Mouse (Mus musculus) ES-Bruce4 (cell line): Measurements from ENCODE around the gene Cfap77. TPM values are rescaled to one million over a fixed set of nuclear protein-coding genes. Genes with fewer than 3 reads are reported as not detected.

Experiments
- H3K27ac ChIP-seq: 2 replicates; pipeline ENCODE4 v1.5.1; 2012; ENCODE audit warnings: low read length, inconsistent platforms; ENCODE audit not compliant: insufficient read depth
- H3K27me3 ChIP-seq: 2 replicates; pipeline ENCODE4 v1.6.1; 2012; ENCODE audit warnings: mild to moderate bottlenecking, low read length, inconsistent platforms; ENCODE audit not compliant: control insufficient read depth, poor library complexity, insufficient read depth, severe bottlenecking
- H3K36me3 ChIP-seq: 2 replicates; pipeline ENCODE4 v1.6.1; 2012; ENCODE audit warnings: inconsistent platforms, mild to moderate bottlenecking, low read length, moderate library complexity; ENCODE audit not compliant: control insufficient read depth, poor library complexity, insufficient read depth, severe bottlenecking
- H3K4me1 ChIP-seq: one replicate; pipeline ENCODE4 v1.8.1; 2011; ENCODE audit warnings: low read length; ENCODE audit not compliant: control insufficient read depth, insufficient read depth
- H3K4me3 ChIP-seq: 2 replicates; pipeline ENCODE4 v1.5.1; 2011; ENCODE audit warnings: low read depth, mild to moderate bottlenecking, low read length
- H3K9ac ChIP-seq: 2 replicates; pipeline ENCODE4 v1.6.1; 2012; ENCODE audit warnings: low read depth, mild to moderate bottlenecking, inconsistent platforms; ENCODE audit not compliant: poor library complexity, severe bottlenecking
- H3K9me3 ChIP-seq: replicated peaks from 2 replicates; pipeline ENCODE4 v1.6.1; 2012; ENCODE audit warnings: mild to moderate bottlenecking, low read length, inconsistent platforms; ENCODE audit not compliant: control insufficient read depth, poor library complexity, insufficient read depth, severe bottlenecking
- CTCF ChIP-seq: IDR thresholded peaks from one replicate; pipeline ENCODE4 v1.8.1; 2011; ENCODE audit warnings: low read depth, low read length
- EP300 ChIP-seq: IDR thresholded peaks from 2 replicates; pipeline ENCODE4 v1.6.1; 2011; ENCODE audit warnings: low read depth, low read length; ENCODE audit not compliant: insufficient read depth
- POLR2A ChIP-seq: IDR thresholded peaks from one replicate; pipeline ENCODE4 v1.8.1; 2011; ENCODE audit warnings: low read length; ENCODE audit not compliant: insufficient read depth
- polyA plus RNA-seq: library from polyadenylated mRNA; stranded (reverse); fragments of >200 nt; gene quantifications from 2 replicates; pipeline ENCODE4 v1.2.4, GENCODE M21; 2011; ENCODE audit warnings: low read depth; ENCODE audit not compliant: missing spikeins, insufficient read depth, insufficient read length

Gene Cfap77
- polyA plus RNA-seq, 1 experiment = 2.5 TPM

DNA sequence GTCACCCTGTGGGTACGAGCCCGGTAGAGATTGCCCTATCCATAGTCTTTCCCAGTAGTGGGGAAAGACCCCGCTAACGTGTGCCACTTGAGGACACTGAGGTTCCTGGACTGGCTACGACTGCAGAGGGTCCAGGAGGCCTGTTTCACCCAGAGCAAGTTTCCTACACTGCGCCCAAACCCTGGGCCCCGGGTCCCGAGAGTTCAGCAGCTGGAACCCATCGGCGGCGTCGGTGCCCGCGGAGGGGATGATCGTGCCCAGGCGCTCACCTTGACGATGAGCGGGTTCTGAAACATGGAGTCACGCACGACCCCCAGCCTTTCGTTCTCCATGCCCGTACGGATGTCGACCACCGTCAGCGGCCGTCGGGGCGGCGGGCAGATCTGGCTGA is 326 bp downstream of the Cfap77 start:
- Histone ChIP-seq H3K27ac (no peak overlapping the region), H3K27me3 (no peaks in the 10 kb centered on the region; the same call in 1 of the 2 replicates), H3K9ac (peak overlapping the region; percentile 74), H3K4me3 (peak overlapping the region; percentile 61), H3K4me1 (no peaks in the 10 kb centered on the region), H3K9me3 (no peaks in the 10 kb centered on the region), H3K36me3 (no peaks in the 10 kb centered on the region)
- TF ChIP-seq CTCF (no peak), EP300 (no peak), POLR2A (no peak)

GRCm38 (mm10) chr2:29053802-29054544 is 893 bp downstream of the Cfap77 start:
- TF ChIP-seq EP300 (no peak), CTCF (peak; percentile 27)
- H3K27me3 ChIP-seq = no peaks in the 10 kb centered on the region; the same call in 1 of the 2 replicates
- peak overlapping the region; percentile 61 for H3K4me3 ChIP-seq
- no peaks in the 10 kb centered on the region for H3K4me1 ChIP-seq
- peak overlapping the region; percentile 74 for H3K9ac ChIP-seq
- H3K36me3 ChIP-seq = no peaks in the 10 kb centered on the region
- no peak overlapping the region for H3K27ac ChIP-seq
- H3K9me3 ChIP-seq = no peaks in the 10 kb centered on the region

DNA sequence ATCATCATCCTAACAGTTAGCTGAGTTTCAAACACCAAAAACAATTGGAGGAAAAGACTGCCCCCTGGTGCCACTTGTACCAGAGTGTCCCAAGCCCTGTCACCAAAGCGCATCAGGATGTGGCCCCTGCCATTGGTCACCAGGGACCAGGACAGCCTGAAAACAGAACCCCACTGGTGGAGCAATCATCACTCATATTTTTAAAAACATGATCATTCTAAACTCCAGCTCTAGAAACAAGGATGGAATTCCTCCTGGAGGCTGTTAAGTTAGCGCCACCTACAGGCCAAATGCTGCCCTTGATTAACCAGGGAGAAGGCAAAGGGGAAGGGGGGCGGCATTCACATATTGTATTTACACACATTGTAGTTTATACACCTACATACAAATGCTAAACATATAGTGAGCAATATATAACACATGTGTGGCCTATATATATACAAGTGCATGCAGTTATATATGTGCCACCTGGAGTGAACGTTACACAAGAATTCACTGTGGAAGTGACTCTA is 1.9 kb downstream of the Cfap77 start:
- Histone ChIP-seq H3K4me1 (no peaks in the 10 kb centered on the region), H3K36me3 (no peaks in the 10 kb centered on the region), H3K4me3 (no peak overlapping the region), H3K9ac (no peak overlapping the region), H3K27ac (no peak overlapping the region), H3K27me3 (no peaks in the 10 kb centered on the region; the same call in 1 of the 2 replicates), H3K9me3 (no peaks in the 10 kb centered on the region)
- TF ChIP-seq POLR2A = no peak
- peak; percentile 55 for TF ChIP-seq CTCF

DNA sequence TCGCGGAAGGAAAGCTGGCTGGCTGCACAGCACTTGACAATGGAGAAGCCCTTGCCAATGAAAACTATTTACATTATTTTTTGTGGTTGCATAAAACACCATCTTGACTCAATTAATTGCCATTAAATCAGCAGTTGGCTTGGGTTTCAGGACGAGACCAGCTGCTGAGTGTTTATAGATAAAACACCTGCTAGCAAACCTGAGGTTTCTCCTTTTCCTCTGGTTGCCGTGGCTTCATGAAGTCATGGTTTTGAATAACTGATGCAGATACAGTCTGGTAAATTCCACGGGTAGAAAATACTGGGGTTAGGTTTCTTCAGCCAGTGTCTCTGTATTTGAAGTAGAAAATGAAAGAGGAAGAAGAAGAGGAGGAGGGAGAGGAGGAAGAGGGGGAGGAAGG is 2.9 kb downstream of the Cfap77 start:
- Histone ChIP-seq H3K4me1 (no peaks in the 10 kb centered on the region), H3K27ac (no peak overlapping the region), H3K9me3 (no peaks in the 10 kb centered on the region), H3K27me3 (no peaks in the 10 kb centered on the region; the same call in 1 of the 2 replicates), H3K36me3 (no peaks in the 10 kb centered on the region), H3K9ac (no peak overlapping the region), H3K4me3 (no peak overlapping the region)
- TF ChIP-seq CTCF (no peak), POLR2A (no peak)

- H3K9ac ChIP-seq = no peak overlapping the region
- no peak overlapping the region for H3K27ac ChIP-seq
- no peaks in the 10 kb centered on the region for H3K4me1 ChIP-seq
- no peaks in the 10 kb centered on the region for H3K9me3 ChIP-seq
- H3K4me3 ChIP-seq = no peak overlapping the region
- TF ChIP-seq CTCF (no peak), POLR2A (no peak), EP300 (no peak)
- no peaks in the 10 kb centered on the region; the same call in 1 of the 2 replicates for H3K27me3 ChIP-seq
- H3K36me3 ChIP-seq = no peaks in the 10 kb centered on the region
Observed at GRCm38 (mm10) chr2:29046151-29046550, 8.7 kb downstream of the Cfap77 start.

DNA sequence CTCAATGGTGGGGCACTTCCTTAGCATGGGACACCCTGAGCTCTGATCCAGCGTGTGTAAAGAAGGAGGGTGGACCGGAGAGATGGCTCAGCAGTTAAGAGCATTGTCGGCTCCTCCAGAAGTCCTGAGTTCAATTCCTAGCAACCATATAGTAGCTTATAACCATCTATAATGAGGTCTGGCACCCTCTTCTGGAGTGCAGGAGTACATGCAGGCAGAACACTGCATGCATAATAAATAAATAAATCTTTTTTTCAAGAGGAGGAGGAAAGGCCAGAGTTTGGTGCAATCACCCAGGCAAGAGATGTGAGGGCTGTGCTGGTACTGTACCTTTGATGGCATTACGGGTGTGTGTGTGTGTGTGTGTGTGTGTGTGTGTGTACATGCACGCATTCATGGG is 12.7 kb downstream of the Cfap77 start:
- no peaks in the 10 kb centered on the region for H3K27me3 ChIP-seq

More for the DNA sequence above, 12.7 kb downstream of the Cfap77 start:
- TF ChIP-seq POLR2A (no peak), EP300 (no peak), CTCF (no peak)
- H3K9me3 ChIP-seq = no peaks in the 10 kb centered on the region
- no peak overlapping the region for H3K27ac ChIP-seq
- no peaks in the 10 kb centered on the region for H3K36me3 ChIP-seq
- no peaks in the 10 kb centered on the region for H3K4me1 ChIP-seq
- no peak overlapping the region for H3K4me3 ChIP-seq
- no peak overlapping the region for H3K9ac ChIP-seq
